Mouse (Mus musculus) gastrocnemius, postnatal 14 days (tissue): ENCODE data around the gene Dnah17. TPM values are rescaled to one million over a fixed set of nuclear protein-coding genes. Genes with fewer than 3 reads are reported as not detected.

Experiments
- DNase-seq: peaks from one replicate; pipeline ENCODE4 v3.0.0; 2021; ENCODE audit warnings: mixed read lengths
- intact Hi-C: fragments of 180-260 bp; cut with DNase I; formaldehyde crosslinking; loops from one replicate; pipeline ENCODE4 v1.15.1; 2025; ENCODE audit warnings: low total_unique reads
- total RNA-seq, 2 experiments: library from RNA; stranded (reverse); gene quantifications; 2 replicates each; pipeline ENCODE4 v1.2.3; 2021

The Dnah17 gene
- total RNA-seq, 2 experiments from 2014 or later = 0.04 to 0.08 TPM

- intact Hi-C loops = no loop called here
- DNase-seq = peak; percentile 68
These were observed 87.0 kb downstream of the Dnah17 start for GRCm38 (mm10) chr11:118043293-118043907.

DNA sequence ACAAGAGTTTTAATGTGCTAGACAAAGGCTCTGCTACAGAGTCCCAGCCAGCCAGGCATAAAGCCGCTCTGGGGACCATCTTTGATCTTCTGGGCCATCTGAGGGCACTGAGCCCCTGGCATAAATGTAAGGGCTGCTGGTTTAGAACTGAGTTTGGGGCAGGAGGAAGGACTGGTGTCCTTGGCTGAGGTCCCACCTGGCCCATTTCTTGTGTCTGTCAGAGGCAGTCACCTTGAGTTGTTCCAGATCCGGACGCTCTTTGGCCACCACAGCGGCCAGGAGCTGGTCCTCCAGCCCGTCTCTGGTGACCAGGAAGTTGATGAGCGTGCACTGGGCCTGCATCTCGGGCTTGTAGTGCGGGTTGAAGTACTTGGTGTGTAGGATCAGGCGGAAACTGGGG is 87.6 kb downstream of the Dnah17 start:
- DNase-seq = no peak
- intact Hi-C loops = no loop called here

DNA sequence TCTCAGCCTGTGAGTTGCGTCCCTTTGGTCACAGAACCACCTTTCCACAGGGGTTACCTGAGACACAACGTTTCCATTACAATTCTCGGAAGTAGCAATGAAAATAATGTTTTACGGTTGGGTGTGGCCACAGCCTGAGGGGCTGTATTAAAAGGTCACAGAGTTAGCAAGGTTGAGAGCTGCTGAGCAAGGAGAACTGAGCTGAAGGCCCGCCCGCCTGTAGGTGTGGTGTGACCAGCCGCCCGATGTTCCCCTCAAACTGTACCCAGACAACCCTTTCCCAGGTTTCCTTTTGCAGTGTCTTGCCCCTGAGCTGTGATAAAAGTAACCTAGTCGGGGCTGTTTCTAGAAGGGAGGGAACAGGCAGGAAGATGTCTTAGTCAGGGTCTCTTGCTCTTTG is 95.4 kb downstream of the Dnah17 start:
- no peak for DNase-seq

DNA sequence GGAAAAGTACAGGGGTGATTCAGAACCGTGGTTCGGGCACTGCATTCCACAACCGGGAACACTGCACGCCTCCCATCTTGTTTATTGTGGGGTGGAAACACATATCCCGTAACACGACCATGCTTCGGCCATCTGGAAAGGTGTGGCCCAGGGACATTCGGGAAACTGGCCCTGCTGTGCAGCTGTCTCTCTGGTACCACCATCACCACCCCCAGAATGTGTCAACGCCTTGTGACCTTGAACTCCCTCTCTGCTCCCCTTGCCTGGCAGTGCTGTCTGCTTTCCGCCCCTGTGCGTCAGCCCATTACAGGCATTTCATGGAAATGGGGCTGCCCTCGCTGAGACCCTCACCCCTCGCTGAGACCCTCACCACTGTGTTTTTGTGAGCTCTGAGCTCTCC is 96.0 kb downstream of the Dnah17 start:
- intact Hi-C loops = no loop called here
- no peak for DNase-seq

More for the DNA sequence above, 95.4 kb downstream of the Dnah17 start:
- intact Hi-C loops = no loop called here

DNA sequence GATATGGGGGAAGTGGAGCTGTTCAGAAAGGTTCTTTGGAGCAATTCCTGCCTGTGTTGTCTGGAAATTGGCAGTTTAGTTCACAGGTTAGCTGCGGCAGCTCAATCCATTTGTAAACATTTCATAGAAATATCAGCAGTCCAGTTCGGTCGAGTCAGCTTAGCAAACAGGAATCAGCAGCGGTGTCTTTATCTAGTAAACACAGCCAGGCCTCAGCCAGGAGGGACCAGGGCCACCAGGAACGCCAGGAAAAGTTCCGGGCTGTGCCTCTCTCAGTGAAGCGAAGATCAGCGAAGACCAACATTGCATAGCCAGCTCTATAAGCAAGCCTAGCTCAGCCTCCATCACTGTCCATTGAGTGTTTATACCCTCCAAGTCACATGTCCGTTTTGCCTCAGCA is 99.3 kb downstream of the Dnah17 start:
- no peak for DNase-seq
- intact Hi-C loops = no loop called here

DNA sequence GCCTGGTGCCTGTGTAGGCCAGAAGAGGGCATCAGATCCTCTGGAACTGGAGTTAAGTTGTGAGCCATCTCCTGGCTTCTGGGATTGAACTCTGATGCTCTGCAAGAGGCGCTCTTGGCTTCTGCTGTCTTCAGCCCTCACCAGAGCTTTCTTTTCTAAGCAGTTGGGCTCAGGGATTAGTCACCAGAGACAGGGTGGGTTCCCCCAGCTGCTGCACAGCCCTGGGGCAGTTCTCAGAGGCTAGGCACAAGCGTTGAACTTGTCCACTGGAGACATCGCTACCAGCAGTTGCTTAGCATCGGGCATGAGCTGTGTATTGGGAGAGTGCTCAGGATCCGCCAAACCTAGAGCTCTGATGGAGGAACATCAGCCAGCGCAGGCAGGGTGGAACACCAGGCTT is 101.3 kb downstream of the Dnah17 start:
- no peak for DNase-seq
- intact Hi-C loops = no loop called here

GRCm38 (mm10) chr11:118024111-118024510 is 106.3 kb downstream of the Dnah17 start:
- no peak for DNase-seq
- intact Hi-C loops = loop anchor here (5.0 kb wide), 2 partner anchors 52 to 112 kb away; partner anchors contain the start of gene Socs3

GRCm38 (mm10) chr11:118023475-118023874 is 107.0 kb downstream of the Dnah17 start:
- no peak for DNase-seq
- intact Hi-C loops = loop anchor here (5.0 kb wide), 2 partner anchors 51 to 111 kb away; partner anchors contain the start of gene Socs3

DNA sequence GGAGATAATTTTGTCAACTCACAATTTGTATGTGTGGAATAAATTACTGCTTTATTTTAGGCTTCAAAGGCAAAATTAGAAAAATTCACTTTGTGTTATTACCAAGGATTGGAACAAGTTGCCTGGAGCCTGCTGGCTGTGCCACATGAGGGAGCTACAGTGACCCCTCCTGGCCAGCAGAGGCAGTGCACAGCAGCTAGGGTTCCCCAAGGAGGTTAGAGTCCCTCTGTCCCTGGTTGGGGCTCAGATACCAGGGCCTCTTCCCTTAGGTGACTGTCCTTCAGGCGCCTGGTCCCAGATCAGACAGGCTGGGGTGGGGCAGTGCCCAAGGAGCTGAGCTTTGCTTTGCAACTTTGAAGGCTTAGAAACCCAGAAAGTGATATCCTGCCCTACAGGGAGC is 108.6 kb downstream of the Dnah17 start:
- intact Hi-C loops = loop anchor here (5.0 kb wide), 2 partner anchors 50 to 110 kb away; partner anchors contain the start of gene Socs3
- peak; percentile 75 for DNase-seq

GRCm38 (mm10) chr11:118018328-118018727 is 112.1 kb downstream of the Dnah17 start:
- DNase-seq = no peak
- intact Hi-C loops = loop anchor here (5.0 kb wide), 1 partner anchor 146 kb away; the partner anchor contains the start of gene Tha1

GRCm38 (mm10) chr11:118015381-118016145 is 114.9 kb downstream of the Dnah17 start:
- intact Hi-C loops = loop anchor here (5.0 kb wide), 1 partner anchor 143 kb away; the partner anchor contains the start of gene Tha1
- no peak for DNase-seq

- intact Hi-C loops = no loop called here
- DNase-seq = no peak
These were observed 115.9 kb downstream of the Dnah17 start for GRCm38 (mm10) chr11:118014391-118014995.

- no peak for DNase-seq
- intact Hi-C loops = no loop called here
These were observed 117.1 kb downstream of the Dnah17 start for GRCm38 (mm10) chr11:118013339-118013738.

DNA sequence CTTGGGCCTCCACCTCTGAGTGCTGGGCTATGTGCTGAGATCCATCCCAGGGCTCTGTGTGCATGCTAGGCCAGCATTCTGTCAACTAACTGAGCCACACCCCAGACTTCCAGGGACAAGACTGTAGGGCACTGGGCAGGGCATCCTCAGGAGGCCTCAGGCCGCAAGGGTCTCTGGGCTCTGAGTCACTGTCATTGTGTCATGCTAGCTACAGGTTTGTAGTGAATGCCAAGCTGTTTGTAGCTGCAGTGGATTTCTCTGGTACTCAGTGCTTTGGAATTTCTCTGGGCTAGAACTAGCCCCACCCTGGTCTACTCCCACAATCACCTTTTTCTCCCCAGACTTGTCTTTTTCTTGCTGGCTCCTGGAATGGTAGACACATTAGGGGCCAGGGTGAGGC is 117.8 kb downstream of the Dnah17 start:
- intact Hi-C loops = no loop called here
- DNase-seq = no peak

GRCm38 (mm10) chr11:118009865-118010571 is 120.4 kb downstream of the Dnah17 start:
- DNase-seq = no peak
- intact Hi-C loops = no loop called here

DNA sequence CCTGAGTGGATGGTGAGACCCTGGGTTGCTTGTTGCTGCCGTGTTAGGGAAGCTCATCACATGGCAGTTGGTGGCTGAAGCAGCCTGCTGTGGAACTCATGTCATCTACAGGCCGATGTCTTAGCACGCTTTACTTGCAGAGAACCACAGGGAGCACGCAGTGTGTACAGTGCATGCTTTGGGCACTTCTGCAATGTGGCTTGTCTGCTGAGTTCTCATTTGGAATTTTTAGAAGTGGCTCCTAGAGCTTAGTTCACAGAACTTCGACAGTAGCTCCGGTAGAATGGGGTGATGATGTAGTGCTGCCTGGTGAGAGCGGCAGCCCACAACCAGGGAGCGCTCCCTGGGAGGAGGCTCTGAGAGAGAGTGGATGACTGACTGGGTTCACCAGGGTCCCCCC is 121.6 kb downstream of the Dnah17 start:
- intact Hi-C loops = no loop called here
- no peak for DNase-seq

- no peak for DNase-seq
- intact Hi-C loops = no loop called here
These were observed 122.2 kb downstream of the Dnah17 start for GRCm38 (mm10) chr11:118008144-118008805.

DNA sequence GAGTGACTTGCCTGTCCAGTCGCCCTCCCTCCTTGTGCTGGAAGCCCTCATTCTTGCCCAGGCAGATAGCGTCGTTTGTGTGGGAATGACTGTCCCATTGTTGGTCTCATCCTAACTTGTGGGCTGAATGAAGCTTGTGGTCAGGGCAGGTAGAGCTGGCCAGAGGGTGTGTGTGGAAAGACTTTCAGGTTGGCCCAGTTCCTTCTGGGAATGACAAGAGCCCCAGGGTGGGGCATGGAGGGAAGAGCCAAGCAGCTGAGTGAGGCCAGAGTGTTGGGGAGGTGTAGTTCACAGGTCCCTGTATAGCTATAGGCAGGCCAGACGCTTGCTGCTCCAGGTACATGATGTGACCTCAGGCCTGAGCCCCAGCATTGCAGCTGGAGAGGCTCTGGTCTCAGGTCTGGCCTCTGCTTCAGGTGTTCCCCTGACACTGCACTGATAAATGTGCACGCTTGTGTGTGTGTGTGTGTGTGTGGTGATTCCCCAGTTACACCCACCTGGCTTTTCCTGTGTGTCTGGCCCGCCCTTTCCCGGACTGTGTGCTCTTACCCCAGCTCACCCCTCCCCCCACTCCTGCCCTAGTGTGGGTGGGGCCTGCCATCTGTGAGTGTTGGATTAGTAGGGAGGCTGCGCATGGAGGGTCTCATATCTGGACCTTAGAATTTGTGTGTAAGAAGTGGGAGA is 122.8 kb downstream of the Dnah17 start:
- no peak for DNase-seq
- intact Hi-C loops = no loop called here

- DNase-seq = no peak
- intact Hi-C loops = no loop called here
These were observed 126.2 kb downstream of the Dnah17 start for GRCm38 (mm10) chr11:118004217-118004616.
